Mouse (Mus musculus) Patski (cell line): ENCODE measurements at regions not wholly inside any gene's neighbourhood (a gene's known extent, or its start where the extent isn't known, plus 50 kb on each side); places are given as distances from the start of the nearest gene placed in this dataset.

Experiments
- ATAC-seq: fragments of 100-300 bp; one replicate; pipeline ENCODE4 v1.8.0; 2021
- CTCF ChIA-PET: fragments of 350-600 bp; sonication (Branson Sonifier 250); formaldehyde crosslinking; loops from one replicate; lab custom pipeline; 2022; ENCODE audit warnings: inconsistent platforms; lab: Charles Lee
- POLR2A ChIA-PET: fragments of 350-600 bp; sonication (Branson Sonifier 250); formaldehyde crosslinking; loops from one replicate; lab custom pipeline; 2022; ENCODE audit warnings: antibody characterized with exemption, inconsistent platforms; lab: Charles Lee
- DNase-seq: peaks from one replicate; pipeline ENCODE4 v3.0.0-alpha.2; 2011; ENCODE audit warnings: low read depth, low spot score
- H3K27me3 ChIP-seq: fragments of 371-371 bp; one replicate; pipeline ENCODE4 v1.5.1; 2021
- CTCF ChIP-seq: fragments of 100-300 bp; IDR thresholded peaks from one replicate; pipeline ENCODE4 v1.5.1; 2021
- in situ Hi-C: fragments of 300-500 bp; cut with MboI; formaldehyde crosslinking; loops from 3 replicates; pipeline ENCODE4 v1.11.1; 2018; ENCODE audit warnings: low pct_unique_long_range_greater_than_20kb, mixed read lengths

DNA sequence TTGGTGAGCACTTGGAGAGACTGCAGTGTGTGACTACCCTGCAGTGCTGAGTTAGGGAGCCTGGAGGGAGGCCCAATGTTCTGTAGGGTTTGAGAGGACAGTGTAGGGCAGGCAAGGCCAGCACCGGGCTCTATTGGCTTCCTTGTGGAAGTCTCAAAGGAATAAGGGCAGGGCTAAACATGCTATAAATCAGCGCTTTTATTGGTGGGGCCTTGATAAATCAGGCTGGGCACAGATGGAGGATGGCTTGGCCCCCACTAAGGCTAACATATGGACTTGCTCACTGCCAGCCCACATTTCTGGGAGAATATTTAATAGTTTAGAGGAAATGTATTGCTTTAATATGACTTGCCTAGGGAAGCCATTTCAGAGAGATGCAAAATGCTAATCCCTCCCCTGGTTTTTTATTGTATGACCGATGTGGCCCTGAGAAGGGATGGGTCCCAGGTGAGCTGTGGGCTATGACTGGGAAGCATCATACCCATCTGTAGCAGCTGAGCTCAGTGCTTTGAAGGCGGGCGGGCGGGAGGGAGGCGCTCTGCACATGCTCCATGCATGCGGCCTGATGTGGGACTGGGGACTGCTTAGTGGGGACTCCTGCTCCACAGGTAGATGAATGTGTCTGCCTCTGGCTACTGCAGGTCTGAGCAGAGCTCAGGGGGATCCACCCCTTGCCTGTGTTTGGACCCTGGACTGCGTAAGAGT, 584.4 kb downstream of the Tbc1d22a start:
- in situ Hi-C loops: no loop called here
- CTCF ChIA-PET: no interaction called here
- no peak for DNase-seq
- no peaks in the 10 kb centered on the region for H3K27me3 ChIP-seq
- no peak for ATAC-seq
- POLR2A ChIA-PET: interaction anchor here (0.6 kb wide), 2 partner anchors 281 to 422 kb away, joined by 3 to 6 read pairs; no protein-coding TSS in a partner anchor
- TF ChIP-seq CTCF: no peak

DNA sequence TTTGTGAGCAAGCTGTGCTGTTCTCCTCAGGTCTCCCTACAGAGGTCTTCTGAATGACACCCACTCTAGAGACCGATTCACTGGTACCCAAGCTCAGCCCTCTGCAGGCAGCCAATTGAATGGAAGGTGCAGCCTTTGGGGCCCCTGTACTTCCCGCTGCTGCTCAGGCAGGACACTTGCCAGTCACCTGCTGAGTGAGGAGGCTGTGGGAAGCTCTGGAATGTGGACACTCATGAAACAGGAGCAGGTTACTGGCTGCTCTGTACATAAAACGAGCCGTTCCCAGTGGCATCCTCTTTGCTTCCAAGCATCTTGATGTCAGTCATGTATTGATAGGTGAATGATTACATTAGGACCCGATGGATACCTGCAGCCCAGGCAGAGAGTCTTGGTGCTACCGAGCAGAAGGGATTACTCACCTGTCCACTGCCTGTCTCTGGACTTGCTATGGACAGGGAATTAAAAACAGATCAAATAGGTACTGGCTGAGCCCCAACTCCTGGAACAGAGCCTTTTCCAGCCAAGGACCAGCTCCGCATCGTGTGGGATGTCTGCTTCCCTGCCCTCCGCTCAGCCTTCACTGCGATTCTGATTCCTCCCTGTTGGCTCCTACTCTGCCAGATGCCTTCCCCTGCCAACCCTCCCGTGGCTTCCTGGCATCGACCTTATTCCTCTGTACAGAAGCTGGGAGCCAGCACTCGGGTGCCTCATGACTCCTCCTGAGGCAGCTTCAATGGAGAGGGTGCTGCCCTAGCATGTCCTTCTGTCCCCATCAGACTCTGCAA, 593.2 kb downstream of the Tbc1d22a start:
- CTCF ChIA-PET: no interaction called here
- no peak for TF ChIP-seq CTCF
- H3K27me3 ChIP-seq: no peaks in the 10 kb centered on the region
- no peak for ATAC-seq
- no peak for DNase-seq
- POLR2A ChIA-PET: no interaction called here
- in situ Hi-C loops: no loop called here

DNA sequence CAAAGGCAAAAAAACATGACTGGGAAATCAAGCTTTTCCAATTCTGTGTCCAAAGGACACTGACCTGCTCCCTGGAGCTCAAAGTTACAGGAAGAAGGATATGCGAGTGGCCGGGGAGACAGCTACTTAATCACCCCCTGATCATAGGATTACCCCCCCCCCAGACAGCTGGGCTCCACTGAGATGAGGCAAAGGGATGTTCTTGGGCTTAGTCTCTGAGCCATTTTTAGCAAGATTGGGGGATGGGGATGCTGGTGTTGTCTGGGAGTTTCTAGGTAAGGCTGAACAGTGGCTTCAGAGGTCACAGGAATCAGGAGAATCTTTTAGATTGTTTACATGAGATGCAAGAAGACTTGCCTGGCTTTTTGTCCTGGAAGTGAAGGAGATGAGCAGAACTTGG, 597.6 kb downstream of the Tbc1d22a start:
- CTCF ChIA-PET: no interaction called here
- ATAC-seq (no peak), DNase-seq (no peak)
- in situ Hi-C loops: no loop called here
- no peak for TF ChIP-seq CTCF
- POLR2A ChIA-PET: no interaction called here
- no peaks in the 10 kb centered on the region for H3K27me3 ChIP-seq

DNA sequence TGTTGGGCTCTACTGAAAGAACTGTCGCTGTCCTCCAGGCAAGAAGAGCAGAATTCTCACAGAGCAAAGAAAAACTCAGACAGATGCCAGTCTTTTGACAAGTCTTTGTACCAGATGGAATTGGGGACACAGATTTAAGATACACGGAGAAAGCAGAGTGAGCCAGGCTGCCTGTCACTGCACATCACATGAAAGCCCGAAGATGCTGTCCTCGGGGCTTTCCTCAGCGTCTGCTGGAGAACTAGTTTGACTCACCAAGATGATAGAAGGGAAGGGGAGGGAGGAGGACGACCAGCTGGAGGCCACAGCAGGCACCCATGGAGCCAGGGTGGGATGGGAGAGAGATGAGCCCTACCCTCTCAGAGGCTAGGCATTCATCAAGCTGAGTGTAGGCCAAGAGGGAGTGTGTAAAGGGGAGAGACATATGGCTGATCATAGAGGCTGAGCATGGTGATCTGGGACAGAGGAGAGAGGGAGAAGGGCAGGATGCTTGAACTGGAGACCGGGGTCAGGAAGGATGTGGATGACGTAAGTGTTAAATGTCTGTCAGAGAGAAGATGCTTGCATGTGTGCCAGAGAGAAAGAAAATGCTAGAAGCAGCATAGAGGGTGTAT, 600.7 kb downstream of the Tbc1d22a start:
- POLR2A ChIA-PET: no interaction called here
- no peaks in the 10 kb centered on the region for H3K27me3 ChIP-seq
- ATAC-seq: no peak
- no peak for DNase-seq
- CTCF ChIA-PET: no interaction called here
- TF ChIP-seq CTCF: no peak
- in situ Hi-C loops: no loop called here

DNA sequence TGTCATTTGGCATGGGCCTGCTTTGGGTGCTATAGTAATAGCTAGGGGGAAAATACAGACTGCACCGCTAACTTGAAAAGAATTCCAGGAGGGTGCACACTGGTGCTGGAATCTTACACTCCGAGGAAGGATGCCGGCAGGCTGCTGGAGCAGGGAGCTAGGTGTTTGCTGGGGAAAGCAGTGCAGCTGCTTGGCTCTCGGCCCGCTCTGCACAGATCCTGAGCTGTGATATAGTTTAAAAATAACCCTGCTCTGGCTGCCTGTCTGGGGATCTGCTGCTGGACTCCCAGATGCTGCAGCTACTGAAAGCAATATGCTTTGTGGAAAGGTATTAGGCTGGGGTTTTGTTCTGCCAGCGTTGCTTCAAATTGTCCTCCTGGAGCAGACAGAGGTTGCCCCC, 621.7 kb downstream of the Tbc1d22a start:
- no peak for TF ChIP-seq CTCF
- ATAC-seq: no peak
- in situ Hi-C loops: no loop called here

DNA sequence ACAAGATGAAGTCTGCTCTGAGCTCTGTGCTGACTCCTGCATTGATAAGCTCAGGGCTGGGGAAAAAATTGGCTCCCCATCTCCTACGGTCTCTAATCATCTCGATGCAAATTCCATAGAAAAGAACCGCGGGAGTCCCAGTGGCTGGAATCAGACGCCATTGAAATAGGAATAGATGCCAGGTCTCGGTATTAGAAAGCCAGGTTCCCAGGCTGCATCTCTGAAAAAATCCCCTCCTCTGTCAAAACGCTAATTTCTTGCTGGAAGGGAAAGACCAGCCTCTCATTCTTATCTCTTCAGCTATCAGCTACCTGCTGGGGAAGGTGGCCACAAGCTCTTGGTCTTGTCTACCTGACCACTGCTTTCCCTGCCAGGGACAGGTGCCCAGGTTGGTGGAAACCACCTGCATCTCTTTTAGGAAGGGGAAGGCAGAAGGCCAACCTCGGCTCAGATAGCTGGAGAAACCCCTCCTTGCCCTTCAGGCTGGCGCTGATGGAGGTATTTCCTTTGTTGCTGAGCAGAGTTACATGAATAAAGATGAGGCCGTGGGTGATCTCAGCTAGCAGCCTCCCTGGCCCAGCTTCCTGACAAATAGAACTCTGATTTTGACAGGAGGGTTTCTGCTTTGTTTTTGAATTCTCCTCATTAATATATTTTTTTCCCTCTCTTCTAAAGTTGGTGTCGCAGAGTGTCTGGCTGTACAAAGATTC, 638.1 kb downstream of the Tbc1d22a start:
- ATAC-seq (no peak), DNase-seq (no peak)
- in situ Hi-C loops: no loop called here
- ChIA-PET POLR2A (no interaction called here), CTCF (no interaction called here)
- no peak for TF ChIP-seq CTCF
- peaks cover 3% of the 10 kb centered on the region for H3K27me3 ChIP-seq

More for the DNA sequence above, 621.7 kb downstream of the Tbc1d22a start:
- POLR2A ChIA-PET: no interaction called here
- CTCF ChIA-PET: interaction anchor here (1.7 kb wide), 1 partner anchor 8 kb away, joined by 3 read pairs; no protein-coding TSS in a partner anchor
- no peaks in the 10 kb centered on the region for H3K27me3 ChIP-seq
- no peak for DNase-seq

DNA sequence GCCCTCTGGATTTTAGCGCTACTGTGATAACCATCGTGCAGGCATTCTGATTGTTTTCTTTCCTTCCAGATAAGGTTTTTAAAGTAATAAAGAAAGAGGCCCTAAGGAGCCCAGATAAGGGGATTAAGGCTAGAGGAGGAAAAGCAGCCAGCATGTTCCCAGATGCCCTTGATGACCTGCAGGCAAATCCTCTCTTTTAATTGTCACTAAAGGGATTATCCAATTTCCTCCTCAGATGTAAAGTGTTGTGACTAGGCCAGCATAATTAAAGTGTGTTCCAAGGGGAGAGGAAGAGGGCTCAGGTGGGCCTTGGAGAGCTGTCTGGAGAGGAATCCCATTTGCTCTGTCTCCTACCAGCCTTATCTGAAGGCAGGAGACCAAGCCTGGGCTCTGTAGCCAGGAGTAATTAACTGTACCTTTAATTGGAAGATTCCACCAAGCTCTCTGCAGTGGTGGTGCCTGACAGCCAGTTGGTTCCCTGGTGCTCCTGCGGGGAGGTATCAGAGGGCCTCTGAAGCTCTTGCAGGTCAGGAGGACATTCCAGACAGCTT, 644.2 kb downstream of the Tbc1d22a start:
- no peak for TF ChIP-seq CTCF
- in situ Hi-C loops: no loop called here
- DNase-seq (no peak), ATAC-seq (no peak)
- CTCF ChIA-PET: no interaction called here
- H3K27me3 ChIP-seq: no peaks in the 10 kb centered on the region
- POLR2A ChIA-PET: no interaction called here

DNA sequence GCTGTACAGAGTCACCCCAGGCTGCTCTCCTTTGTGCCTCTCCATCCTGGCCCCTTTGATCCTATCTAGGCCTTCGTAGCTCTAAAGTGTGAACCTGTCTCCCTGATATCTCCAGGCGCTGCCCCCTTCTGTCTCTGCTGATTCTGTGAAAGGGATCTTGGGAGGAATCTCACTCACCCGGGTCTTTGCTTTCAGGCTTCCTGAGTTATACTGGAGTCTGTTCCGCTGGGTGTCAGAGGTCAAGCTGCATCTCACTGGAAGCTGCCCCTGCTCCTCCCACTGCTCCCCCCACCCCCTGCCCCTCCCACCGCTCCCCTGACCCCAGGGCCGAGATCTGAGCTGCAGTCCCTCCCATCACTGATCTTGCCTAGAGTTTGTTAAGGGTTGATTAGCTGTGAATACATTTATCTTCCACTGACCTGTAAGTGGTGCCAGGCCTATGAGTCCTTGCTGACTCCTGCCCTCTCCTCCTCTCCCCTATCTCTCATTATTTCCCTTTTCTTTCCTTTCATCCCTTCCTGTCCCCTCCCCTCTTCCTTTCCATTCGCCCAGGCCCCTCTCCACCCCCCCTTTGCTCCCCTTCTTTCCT, 661.6 kb downstream of the Tbc1d22a start:
- ChIA-PET CTCF (no interaction called here), POLR2A (no interaction called here)
- ATAC-seq (no peak), DNase-seq (no peak)
- H3K27me3 ChIP-seq: peaks cover 2% of the 10 kb centered on the region
- no peak for TF ChIP-seq CTCF
- in situ Hi-C loops: no loop called here

DNA sequence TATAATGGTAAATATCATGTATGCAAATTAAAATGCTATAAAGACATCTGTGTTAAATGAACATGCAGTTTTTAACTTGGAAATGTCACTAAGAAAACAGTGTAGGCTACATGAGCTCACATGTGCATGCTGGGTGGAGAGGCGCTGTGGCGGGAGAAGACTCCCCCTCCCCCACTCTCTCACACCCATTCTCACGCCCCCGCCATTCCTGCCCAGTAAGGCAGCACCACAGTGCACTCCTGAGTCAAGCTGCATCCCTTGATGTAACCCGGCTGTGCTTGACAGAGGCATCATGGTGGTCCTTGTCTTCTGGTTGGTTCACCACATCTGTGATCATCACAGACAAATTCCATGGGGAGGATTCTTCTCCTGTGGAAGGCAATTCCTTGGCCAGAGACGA, 647.1 kb upstream of the Fam19a5 start:
- no peak for ATAC-seq
- in situ Hi-C loops: no loop called here
- POLR2A ChIA-PET: no interaction called here
- H3K27me3 ChIP-seq: no peaks in the 10 kb centered on the region
- no peak for TF ChIP-seq CTCF
- CTCF ChIA-PET: no interaction called here
- DNase-seq: no peak

DNA sequence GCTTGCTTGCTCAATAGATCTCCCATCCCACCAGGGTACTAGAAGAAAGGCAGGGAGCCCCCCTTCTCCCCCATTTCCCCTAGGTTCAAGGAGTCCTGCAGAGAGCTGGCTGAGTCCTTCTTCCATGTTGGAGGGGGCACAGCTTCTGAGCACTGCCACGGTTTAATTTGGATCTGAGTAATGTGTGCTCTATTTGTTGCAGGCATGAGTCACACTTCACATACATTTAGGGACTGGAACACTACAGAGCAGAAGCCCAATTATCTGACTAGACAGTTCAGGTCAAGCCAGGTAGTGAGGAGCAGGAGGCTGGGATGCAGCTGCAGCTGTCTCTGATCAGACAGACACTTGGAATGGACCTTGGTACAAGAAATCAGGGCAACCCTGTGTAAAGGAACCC, 644.1 kb upstream of the Fam19a5 start:
- CTCF ChIA-PET: no interaction called here
- no peaks in the 10 kb centered on the region for H3K27me3 ChIP-seq
- DNase-seq (no peak), ATAC-seq (no peak)
- no peak for TF ChIP-seq CTCF
- POLR2A ChIA-PET: no interaction called here
- in situ Hi-C loops: no loop called here
